Mouse (Mus musculus) small intestine, adult 2 months (tissue): ENCODE measurements at regions not wholly inside any gene's neighbourhood (a gene's known extent, or its start where the extent isn't known, plus 50 kb on each side); places are given as distances from the start of the nearest gene placed in this dataset.

Experiments used
- CTCF ChIP-seq: fragments of 200-500 bp; IDR thresholded peaks from 2 replicates; pipeline ENCODE4 v1.5.1; 2012; ENCODE audit warnings: low read depth, mild to moderate bottlenecking, control low read depth, inconsistent platforms, low read length, moderate library complexity, mixed read lengths; ENCODE audit not compliant: insufficient replicate concordance, insufficient read length; ENCODE audit errors: extremely low read depth
- POLR2A ChIP-seq: fragments of 200-500 bp; IDR thresholded peaks from 2 replicates; pipeline ENCODE4 v1.6.1; 2012; ENCODE audit warnings: low read depth, mild to moderate bottlenecking, control low read depth, inconsistent platforms, low read length, moderate library complexity

- TF ChIP-seq CTCF (no peak), POLR2A (no peak)
Measured at GRCm38 (mm10) chr3:39455650-39456049, 568.9 kb downstream of the Fat4 start.
